Mouse (Mus musculus) neural tube, postnatal 0 days (tissue): Measurements from ENCODE around the gene Abcc1. TPM values are rescaled to one million over a fixed set of nuclear protein-coding genes. Genes with fewer than 3 reads are reported as not detected.

Experiments used
- polyA plus RNA-seq: library from polyadenylated mRNA; unstranded; fragments of >200 nt; fragmentation: Nextera tagmentation; extraction: Ambion mirVana; gene quantifications from 2 replicates; pipeline ENCODE4 v1.2.1, GENCODE M21; 2015

The Abcc1 gene
- polyA plus RNA-seq: 7.2 and 7.5 TPM in 2 replicates

DNA sequence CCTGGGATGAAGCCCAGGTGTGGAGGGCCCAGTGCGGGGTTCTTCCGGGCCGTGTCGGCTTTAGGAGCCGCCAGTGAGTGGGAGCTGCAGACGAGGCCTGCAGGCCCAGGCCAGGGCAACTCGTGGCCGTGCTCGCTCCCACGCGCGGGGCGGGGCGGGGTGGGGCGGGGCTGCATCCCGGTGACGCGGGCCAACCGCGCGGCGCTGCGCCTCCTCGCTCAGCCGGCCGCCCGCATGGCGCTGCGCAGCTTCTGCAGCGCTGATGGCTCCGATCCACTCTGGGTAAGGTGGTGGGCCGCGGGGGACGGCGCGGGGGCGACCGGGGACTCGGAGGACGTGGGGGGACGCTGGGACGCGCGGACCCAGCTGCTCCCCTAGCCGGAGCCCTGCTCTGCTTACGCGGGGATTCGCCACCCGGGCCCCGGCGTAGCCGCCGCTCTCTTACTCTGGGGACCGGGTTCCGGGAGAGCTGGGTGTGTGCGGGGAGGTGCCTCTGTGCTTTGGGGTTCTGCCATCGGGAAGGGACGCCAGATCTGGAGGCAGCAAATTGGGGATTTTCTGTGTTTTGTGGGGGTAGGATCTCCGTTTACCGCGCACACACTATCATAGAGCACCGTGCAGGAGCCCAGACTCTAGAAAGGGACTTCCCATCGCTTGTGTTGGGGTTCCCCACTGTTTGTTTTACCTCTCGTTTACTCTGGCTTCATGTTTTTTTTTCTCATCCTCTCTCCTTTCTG lies at the start of gene Abcc1:
Abcc1 (plus strand) TSS at position 197 of the 737 bp plus-strand sequence.

DNA sequence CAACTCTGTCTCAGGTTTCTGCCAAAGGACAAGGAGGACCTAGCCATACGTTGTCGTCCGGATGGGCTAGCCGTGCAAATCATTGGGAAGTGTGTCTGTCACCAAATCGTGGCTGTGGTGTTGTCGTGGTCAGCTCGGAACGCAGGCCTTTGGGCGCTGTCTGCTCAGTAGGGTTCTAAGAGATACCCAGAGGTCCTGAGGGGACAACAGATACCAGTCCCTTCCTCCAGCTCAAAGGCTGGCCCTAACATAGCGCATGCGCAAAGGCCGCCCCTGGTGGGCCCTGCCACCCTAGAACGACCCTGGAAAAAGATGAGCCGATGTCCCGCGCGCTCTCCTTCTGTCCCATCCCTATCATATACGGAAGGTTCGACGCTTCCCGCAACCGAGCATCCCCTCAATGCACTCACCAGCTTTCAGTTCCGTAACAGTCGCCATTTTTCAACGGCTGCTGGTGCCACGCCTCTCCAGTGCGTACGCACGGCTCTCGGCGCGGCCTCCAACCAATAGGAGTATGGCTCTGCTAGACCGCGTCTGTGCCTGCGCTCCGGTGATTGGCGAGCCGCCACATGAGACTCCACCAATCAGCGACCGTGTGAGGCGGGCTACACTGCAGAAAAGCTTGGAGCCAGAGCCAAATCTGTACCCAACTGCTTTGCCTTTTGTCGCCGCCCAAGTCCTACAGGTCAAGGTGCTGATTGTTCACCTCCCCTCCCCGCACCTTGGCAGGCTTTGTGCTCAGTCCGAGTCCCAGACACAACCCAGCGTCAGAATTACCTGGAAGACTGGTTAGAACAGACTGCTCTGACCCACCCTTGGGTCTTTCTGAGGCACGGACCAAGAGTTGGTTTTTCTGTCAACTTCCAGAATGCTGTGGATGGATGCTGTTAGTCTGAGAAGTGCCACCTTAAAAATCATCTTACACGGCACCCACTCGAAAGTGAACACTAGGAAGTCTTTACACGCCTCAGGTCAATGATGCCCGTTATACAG lies 44.2 kb upstream of the Abcc1 start, which contains the start of gene Fopnl:
Fopnl (minus strand) TSS at position 522 of the 993 bp plus-strand sequence.

Other genes starting within 250 kb of the Abcc1 start
- gene Nde1, start 198.3 kb upstream of the Abcc1 start, polyA plus RNA-seq: 18.5 and 19.0 TPM in 2 replicates
- 9.3 and 9.8 TPM in 2 replicates for gene Marf1, start 198.2 kb upstream of the Abcc1 start, polyA plus RNA-seq
- 0.55 and 0.63 TPM in 2 replicates for gene Myh11, start 70.2 kb upstream of the Abcc1 start, polyA plus RNA-seq
- 194 and 209 TPM in 2 replicates for gene Fopnl, start 44.2 kb upstream of the Abcc1 start, polyA plus RNA-seq
- gene A630010A05Rik, start 200.8 kb downstream of the Abcc1 start, polyA plus RNA-seq: not detected in 2 replicates